Mouse (Mus musculus): Measurements from ENCODE around the gene Chst14. TPM values are rescaled to one million over a fixed set of nuclear protein-coding genes. Genes with fewer than 3 reads are reported as not detected.

The Chst14 gene
- polyA plus RNA-seq, 1 experiment, result 7.0 TPM

- no peaks in the 10 kb centered on the region for H3K36me3 ChIP-seq (ENCODE audit: control insufficient read depth, insufficient read depth, low read length)
- TF ChIP-seq POLR2A (IDR thresholded peaks at IDR 0.05; ENCODE audit: low read depth, low read length), result no peak
- H3K27me3 ChIP-seq (ENCODE audit: control insufficient read depth, insufficient read depth, low read length), result peaks cover 8% of the 10 kb centered on the region
- H3K4me1 ChIP-seq (ENCODE audit: control insufficient read depth, insufficient read depth, insufficient read length), result peaks cover 28% of the 10 kb centered on the region
- DNase-seq (ENCODE audit: low read depth in 1 of 2, low spot score in 2 of 2), result peak in 1 of 2 experiments; percentile 52
- 42% methylated on average over 7 of the region's 7 CpGs for WGBS
- no peak overlapping the region for H3K4me3 ChIP-seq (ENCODE audit: extremely low read depth, insufficient read depth, insufficient read length)
- H3K27ac ChIP-seq (ENCODE audit: insufficient read depth, low read length), result peak overlapping the region; percentile 6; the same call in 1 of the 2 replicates
Measured at GRCm38 (mm10) chr2:118905433-118906117, 20.7 kb upstream of the Chst14 start.

DNA sequence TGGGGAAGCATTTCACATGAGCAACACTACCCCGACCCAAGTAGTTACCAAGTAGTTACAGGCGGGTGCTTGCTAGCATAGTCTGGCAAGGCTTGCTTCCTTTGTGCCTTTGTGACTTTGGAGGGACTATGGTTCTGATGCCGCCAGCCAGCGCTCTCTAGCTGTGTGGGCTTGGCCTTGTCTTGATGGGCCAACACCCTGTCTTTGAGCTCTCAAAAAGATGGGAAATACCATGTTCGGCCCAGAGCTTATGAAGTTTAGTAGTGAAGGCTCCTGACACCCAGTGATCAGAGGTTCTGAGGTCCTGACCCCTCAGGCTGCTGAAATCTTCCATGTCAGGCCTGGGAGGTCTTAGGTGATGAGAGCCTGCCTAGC, 20.2 kb upstream of the Chst14 start:
- TF ChIP-seq POLR2A (IDR thresholded peaks at IDR 0.05; ENCODE audit: low read depth, low read length) (no peak), CTCF (IDR thresholded peaks at IDR 0.05; ENCODE audit: extremely low read depth, insufficient read depth, insufficient read length, insufficient replicate concordance) (no peak)
- H3K4me1 ChIP-seq (ENCODE audit: control insufficient read depth, insufficient read depth, insufficient read length), result peaks cover 31% of the 10 kb centered on the region
- H3K4me3 ChIP-seq (ENCODE audit: extremely low read depth, insufficient read depth, insufficient read length), result no peak overlapping the region
- 69% methylated on average over 5 of the region's 5 CpGs for WGBS
- H3K36me3 ChIP-seq (ENCODE audit: control insufficient read depth, insufficient read depth, low read length), result no peaks in the 10 kb centered on the region
- H3K27me3 ChIP-seq (ENCODE audit: control insufficient read depth, insufficient read depth, low read length), result peaks cover 8% of the 10 kb centered on the region
- DNase-seq (ENCODE audit: low read depth in 1 of 2, low spot score in 2 of 2), result no peak
- H3K27ac ChIP-seq (ENCODE audit: insufficient read depth, low read length), result peak overlapping the region; percentile 6; the same call in 1 of the 2 replicates

GRCm38 (mm10) chr2:118907781-118908180, 18.5 kb upstream of the Chst14 start:
- WGBS, result 83% methylated on average over 3 of the region's 3 CpGs
- no peak for DNase-seq (ENCODE audit: low read depth in 1 of 2, low spot score in 2 of 2)

GRCm38 (mm10) chr2:118909151-118909550, 17.1 kb upstream of the Chst14 start:
- Histone ChIP-seq H3K4me3 (ENCODE audit: extremely low read depth, insufficient read depth, insufficient read length) (no peak overlapping the region), H3K36me3 (ENCODE audit: control insufficient read depth, insufficient read depth, low read length) (no peaks in the 10 kb centered on the region), H3K27me3 (ENCODE audit: control insufficient read depth, insufficient read depth, low read length) (no peaks in the 10 kb centered on the region), H3K4me1 (ENCODE audit: control insufficient read depth, insufficient read depth, insufficient read length) (peaks cover 38% of the 10 kb centered on the region), H3K27ac (ENCODE audit: insufficient read depth, low read length) (no peak overlapping the region)
- 89% methylated on average over 1 of the region's 1 CpGs for WGBS
- TF ChIP-seq POLR2A (IDR thresholded peaks at IDR 0.05; ENCODE audit: low read depth, low read length) (no peak), CTCF (IDR thresholded peaks at IDR 0.05; ENCODE audit: extremely low read depth, insufficient read depth, insufficient read length, insufficient replicate concordance) (no peak)
- no peak for DNase-seq (ENCODE audit: low read depth in 1 of 2, low spot score in 2 of 2)

More at GRCm38 (mm10) chr2:118907781-118908180, 18.5 kb upstream of the Chst14 start:
- Histone ChIP-seq H3K27me3 (ENCODE audit: control insufficient read depth, insufficient read depth, low read length) (no peaks in the 10 kb centered on the region; the same call in 1 of the 2 replicates), H3K27ac (ENCODE audit: insufficient read depth, low read length) (no peak overlapping the region), H3K4me1 (ENCODE audit: control insufficient read depth, insufficient read depth, insufficient read length) (peaks cover 40% of the 10 kb centered on the region), H3K4me3 (ENCODE audit: extremely low read depth, insufficient read depth, insufficient read length) (no peak overlapping the region), H3K36me3 (ENCODE audit: control insufficient read depth, insufficient read depth, low read length) (no peaks in the 10 kb centered on the region)
- TF ChIP-seq CTCF (IDR thresholded peaks at IDR 0.05; ENCODE audit: extremely low read depth, insufficient read depth, insufficient read length, insufficient replicate concordance) (no peak), POLR2A (IDR thresholded peaks at IDR 0.05; ENCODE audit: low read depth, low read length) (no peak)

DNA sequence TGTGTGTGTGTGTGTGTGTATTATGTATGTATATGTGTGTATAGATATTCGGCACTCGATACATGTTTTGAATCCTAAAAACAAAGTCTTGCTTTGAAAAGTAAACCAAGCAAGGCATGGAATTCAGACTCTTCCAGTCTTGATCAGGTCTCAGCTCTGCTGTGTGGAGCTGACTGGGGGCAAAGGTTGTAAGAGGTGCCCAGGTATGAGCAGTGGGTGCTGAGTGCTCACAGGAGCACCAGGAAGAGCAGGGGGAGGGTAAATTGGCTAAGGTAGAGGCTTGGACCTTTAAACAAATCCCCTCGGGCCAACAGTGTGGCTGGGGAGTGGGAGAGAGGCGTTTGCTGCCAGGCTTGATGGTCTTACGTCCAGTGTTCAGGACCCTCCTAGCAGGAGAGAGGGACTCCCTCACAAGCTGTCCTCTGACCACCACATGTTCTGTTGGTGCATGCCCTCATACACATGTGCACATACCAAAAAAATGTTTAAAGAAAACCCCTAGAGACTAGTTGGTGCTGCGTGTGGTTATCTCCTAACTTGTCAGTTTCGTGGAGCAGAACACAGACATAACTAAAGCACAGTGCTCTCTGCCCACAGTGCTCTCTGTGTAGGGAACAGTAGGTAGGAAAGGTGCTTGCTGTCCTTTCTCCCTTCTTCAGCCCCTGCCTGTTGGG, 15.6 kb upstream of the Chst14 start:
- DNase-seq (ENCODE audit: low read depth in 1 of 2, low spot score in 2 of 2), result no peak
- no peak overlapping the region for H3K27ac ChIP-seq (ENCODE audit: insufficient read depth, low read length)

DNA sequence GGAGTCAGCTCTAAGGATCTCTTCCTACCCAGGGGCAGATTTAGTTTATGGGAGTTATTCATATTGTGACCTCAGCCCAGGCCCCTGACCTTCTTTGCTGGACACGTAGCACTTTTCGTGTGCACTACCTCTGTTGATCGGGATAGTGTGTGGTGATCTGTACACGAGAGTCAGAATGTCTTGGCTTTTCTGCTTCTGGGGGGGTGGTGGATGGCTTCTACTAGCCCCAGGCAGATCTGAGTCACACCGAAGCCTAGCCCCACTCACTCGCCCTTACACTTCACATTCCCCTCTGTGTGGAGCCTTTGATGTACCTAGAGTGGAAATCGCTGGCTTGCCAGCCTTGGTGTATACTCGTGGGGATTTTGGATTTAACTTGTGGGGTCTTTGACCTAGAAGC, 13.6 kb upstream of the Chst14 start:
- Histone ChIP-seq H3K36me3 (ENCODE audit: control insufficient read depth, insufficient read depth, low read length) (peaks cover 11% of the 10 kb centered on the region), H3K4me3 (ENCODE audit: extremely low read depth, insufficient read depth, insufficient read length) (no peak overlapping the region), H3K27ac (ENCODE audit: insufficient read depth, low read length) (no peak overlapping the region), H3K4me1 (ENCODE audit: control insufficient read depth, insufficient read depth, insufficient read length) (peaks cover 17% of the 10 kb centered on the region; the same call in 1 of the 2 replicates), H3K27me3 (ENCODE audit: control insufficient read depth, insufficient read depth, low read length) (no peaks in the 10 kb centered on the region)
- no peak for DNase-seq (ENCODE audit: low read depth in 1 of 2, low spot score in 2 of 2)
- WGBS, result 87% methylated on average over 8 of the region's 8 CpGs
- TF ChIP-seq CTCF (IDR thresholded peaks at IDR 0.05; ENCODE audit: extremely low read depth, insufficient read depth, insufficient read length, insufficient replicate concordance) (no peak), POLR2A (IDR thresholded peaks at IDR 0.05; ENCODE audit: low read depth, low read length) (no peak)

More for the DNA sequence above, 15.6 kb upstream of the Chst14 start:
- TF ChIP-seq CTCF (IDR thresholded peaks at IDR 0.05; ENCODE audit: extremely low read depth, insufficient read depth, insufficient read length, insufficient replicate concordance) (no peak), POLR2A (IDR thresholded peaks at IDR 0.05; ENCODE audit: low read depth, low read length) (no peak)
- Histone ChIP-seq H3K4me1 (ENCODE audit: control insufficient read depth, insufficient read depth, insufficient read length) (peaks cover 29% of the 10 kb centered on the region), H3K4me3 (ENCODE audit: extremely low read depth, insufficient read depth, insufficient read length) (no peak overlapping the region), H3K27me3 (ENCODE audit: control insufficient read depth, insufficient read depth, low read length) (no peaks in the 10 kb centered on the region), H3K36me3 (ENCODE audit: control insufficient read depth, insufficient read depth, low read length) (no peaks in the 10 kb centered on the region)
- WGBS, result 64% methylated on average over 7 of the region's 7 CpGs

Measured in spleen, adult 2 months (tissue).